Mouse (Mus musculus): ENCODE results near the gene Dkkl1. TPM values are rescaled to one million over a fixed set of nuclear protein-coding genes. Genes with fewer than 3 reads are reported as not detected.

Gene Dkkl1
- polyA plus RNA-seq, 1 experiment from 2014 or later, result 1.1 TPM

DNA sequence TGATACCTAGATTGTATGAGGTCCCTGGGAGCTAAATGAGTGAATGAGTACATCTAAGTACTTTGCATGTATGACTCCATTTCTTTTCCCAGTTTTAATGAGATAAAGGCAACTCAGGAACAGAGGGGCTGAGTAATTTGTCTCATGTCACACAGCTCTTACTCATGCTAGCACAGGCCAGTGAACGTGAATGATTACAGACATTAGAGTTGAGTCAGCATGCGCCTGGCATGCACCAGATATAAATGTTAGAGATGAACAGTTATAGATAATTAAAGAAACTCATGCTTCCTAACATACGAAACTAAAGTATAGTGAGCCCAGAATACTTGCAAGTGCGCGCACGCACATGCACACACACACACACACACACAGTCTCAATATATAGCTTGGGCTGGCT lies 21.8 kb downstream of the Dkkl1 start:
- no peak for ATAC-seq (ENCODE audit: insufficient read depth, low FRiP score, low read depth)
- Histone ChIP-seq H3K36me3 (no peaks in the 10 kb centered on the region), H3K9me3 (no peaks in the 10 kb centered on the region), H3K4me1 (0 out of 2 replicates have a peak, but pooled peaks cover 7% of the 10 kb centered on the region), H3K4me3 (replicated peaks) (no peak overlapping the region), H3K4me2 (no peak overlapping the region), H3K27ac (no peak overlapping the region), H3K9ac (no peak overlapping the region), H3K27me3 (replicated peaks) (peaks cover 38% of the 10 kb centered on the region)
- WGBS, result 88% methylated on average over 6 of the region's 6 CpGs

DNA sequence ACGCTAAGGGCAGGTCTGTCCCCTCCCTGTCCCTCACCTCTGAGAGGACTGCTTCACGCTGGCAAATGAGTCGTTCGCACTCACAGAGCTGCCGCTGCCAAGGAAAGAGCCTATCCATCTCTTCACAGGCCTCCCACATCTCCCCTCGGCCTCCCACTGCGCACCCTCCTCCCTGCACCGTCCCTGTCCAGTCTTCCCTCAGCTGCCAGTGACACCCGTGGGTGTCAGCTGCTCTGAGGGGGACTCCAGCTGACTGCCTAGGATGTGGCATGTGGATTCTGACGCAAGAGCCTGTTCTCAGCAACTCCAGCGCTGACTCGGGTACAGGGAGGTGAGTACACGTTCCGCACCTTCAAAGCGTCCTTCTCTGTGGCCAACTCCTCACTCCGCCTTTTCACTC lies 22.3 kb downstream of the Dkkl1 start:
- Histone ChIP-seq H3K9me3 (no peaks in the 10 kb centered on the region), H3K36me3 (no peaks in the 10 kb centered on the region), H3K27ac (no peak overlapping the region), H3K27me3 (replicated peaks) (peaks cover 44% of the 10 kb centered on the region), H3K4me2 (no peak overlapping the region), H3K4me1 (0 out of 2 replicates have a peak, but pooled peaks cover 7% of the 10 kb centered on the region), H3K9ac (no peak overlapping the region), H3K4me3 (replicated peaks) (no peak overlapping the region)
- WGBS, result 47% methylated on average over 16 of the region's 16 CpGs
- ATAC-seq (ENCODE audit: insufficient read depth, low FRiP score, low read depth), result no peak

DNA sequence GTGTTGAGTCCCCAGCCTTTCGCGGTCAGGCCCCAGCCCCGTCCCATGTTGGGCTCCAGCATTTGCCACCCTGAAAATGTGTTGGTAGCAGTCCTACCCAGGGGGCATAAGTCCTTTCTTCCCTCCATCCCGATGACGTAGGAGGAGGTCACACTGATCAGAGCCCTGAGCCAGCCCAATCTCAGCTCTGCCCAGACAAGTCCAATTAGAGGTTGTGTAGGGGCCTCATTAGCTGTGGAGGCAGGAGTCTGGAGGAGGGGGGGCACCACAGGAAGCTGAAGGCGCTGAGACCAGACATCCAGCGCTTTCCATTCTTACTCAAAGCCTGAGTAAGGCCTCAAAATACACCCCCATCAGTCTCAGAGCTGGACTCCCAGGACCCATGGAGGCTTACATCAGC lies 26.0 kb downstream of the Dkkl1 start:
- Histone ChIP-seq H3K36me3 (no peaks in the 10 kb centered on the region), H3K27me3 (replicated peaks) (peaks cover 75% of the 10 kb centered on the region), H3K4me3 (replicated peaks) (no peak overlapping the region), H3K9ac (no peak overlapping the region), H3K4me2 (no peak overlapping the region), H3K27ac (no peak overlapping the region), H3K9me3 (no peaks in the 10 kb centered on the region), H3K4me1 (peaks cover 7% of the 10 kb centered on the region; the same call in 1 of the 2 replicates)
- WGBS, result 67% methylated on average over 7 of the region's 7 CpGs
- ATAC-seq (ENCODE audit: insufficient read depth, low FRiP score, low read depth), result no peak

DNA sequence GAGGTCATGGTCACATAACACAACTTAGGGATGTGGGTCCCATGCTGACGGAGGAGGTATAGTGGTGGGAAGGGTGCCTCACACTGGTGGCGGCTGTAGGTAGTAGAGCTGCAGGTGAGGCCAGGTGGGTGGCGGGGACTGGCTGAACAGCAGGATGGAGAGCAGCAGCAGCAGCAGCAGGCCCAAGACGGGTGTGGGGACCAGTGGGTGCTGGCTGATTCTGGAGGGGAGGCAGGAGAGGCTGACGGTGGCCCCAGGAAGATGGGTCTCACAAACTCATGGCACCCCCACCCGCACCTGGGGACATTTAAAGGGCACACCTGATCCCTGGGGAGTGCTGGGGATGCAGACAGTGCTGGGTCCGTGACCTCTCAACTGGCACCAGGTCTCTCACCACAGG lies 28.3 kb downstream of the Dkkl1 start:
- Histone ChIP-seq H3K4me3 (replicated peaks) (no peak overlapping the region), H3K4me1 (peaks cover 7% of the 10 kb centered on the region; the same call in 1 of the 2 replicates), H3K27me3 (replicated peaks) (peaks cover 82% of the 10 kb centered on the region), H3K9ac (no peak overlapping the region), H3K4me2 (no peak overlapping the region), H3K9me3 (no peaks in the 10 kb centered on the region), H3K27ac (no peak overlapping the region), H3K36me3 (no peaks in the 10 kb centered on the region)
- ATAC-seq (ENCODE audit: insufficient read depth, low FRiP score, low read depth), result no peak
- WGBS, result 58% methylated on average over 7 of the region's 7 CpGs

DNA sequence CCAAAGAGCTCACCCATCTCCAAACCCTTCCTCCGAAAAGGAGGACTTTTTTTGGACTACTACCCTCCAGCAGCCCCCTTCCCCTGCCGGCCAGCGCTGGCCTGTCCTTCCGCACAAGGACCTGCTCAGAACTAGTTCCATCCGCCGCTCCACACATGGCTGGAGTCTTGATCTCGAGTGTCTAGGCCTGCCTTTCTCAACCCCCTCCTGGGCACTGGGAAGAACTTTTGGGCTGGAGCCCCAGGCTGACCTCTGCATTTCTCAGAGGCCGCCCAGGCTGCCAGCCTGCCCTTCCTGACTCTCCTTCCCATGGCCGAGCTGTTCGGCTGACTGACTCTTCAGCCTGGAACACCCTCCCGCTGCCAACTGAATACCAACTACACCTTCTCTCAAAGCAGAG lies 29.3 kb downstream of the Dkkl1 start:
- peak overlapping the region; percentile 32 for H3K4me3 ChIP-seq (replicated peaks)
- H3K9ac ChIP-seq, result no peak overlapping the region
- H3K4me1 ChIP-seq, result peaks cover 7% of the 10 kb centered on the region; the same call in 1 of the 2 replicates
- no peaks in the 10 kb centered on the region for H3K9me3 ChIP-seq
- no peak for ATAC-seq (ENCODE audit: insufficient read depth, low FRiP score, low read depth)
- H3K27ac ChIP-seq, result no peak overlapping the region
- 11% methylated on average over 11 of the region's 11 CpGs for WGBS
- H3K4me2 ChIP-seq, result peak overlapping the region; percentile 66
- H3K36me3 ChIP-seq, result no peaks in the 10 kb centered on the region
- peaks cover 89% of the 10 kb centered on the region for H3K27me3 ChIP-seq (replicated peaks)

DNA sequence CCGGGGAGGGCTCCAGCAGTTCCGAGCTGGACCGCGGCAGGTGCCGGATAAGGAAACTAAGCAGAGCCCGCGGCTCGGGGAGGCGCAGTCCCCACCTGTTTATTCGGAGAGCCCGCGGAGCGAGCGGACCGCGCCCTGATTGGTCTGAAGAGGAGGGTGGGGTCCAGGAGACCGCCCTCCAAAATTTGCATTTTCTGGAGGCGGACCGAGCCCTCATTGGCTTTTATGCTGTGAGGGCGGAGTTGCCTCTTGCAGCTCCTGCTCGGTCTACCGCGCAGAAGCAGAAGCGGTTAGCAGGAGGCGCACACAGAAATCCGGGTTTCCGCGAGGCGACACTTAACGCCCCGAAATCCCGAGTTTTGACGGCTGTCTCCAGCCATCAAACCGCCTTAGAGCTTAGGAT lies 29.7 kb downstream of the Dkkl1 start:
- Histone ChIP-seq H3K9me3 (no peaks in the 10 kb centered on the region), H3K36me3 (no peaks in the 10 kb centered on the region), H3K9ac (no peak overlapping the region), H3K4me3 (replicated peaks) (peak overlapping the region; percentile 32), H3K4me1 (peaks cover 7% of the 10 kb centered on the region; the same call in 1 of the 2 replicates), H3K27ac (no peak overlapping the region), H3K4me2 (peak overlapping the region; percentile 66), H3K27me3 (replicated peaks) (peaks cover 93% of the 10 kb centered on the region)
- whole genome bisulfite sequencing, result under 1% methylated on average over 34 of the region's 34 CpGs
- peak; percentile 93 for ATAC-seq (ENCODE audit: insufficient read depth, low FRiP score, low read depth)

DNA sequence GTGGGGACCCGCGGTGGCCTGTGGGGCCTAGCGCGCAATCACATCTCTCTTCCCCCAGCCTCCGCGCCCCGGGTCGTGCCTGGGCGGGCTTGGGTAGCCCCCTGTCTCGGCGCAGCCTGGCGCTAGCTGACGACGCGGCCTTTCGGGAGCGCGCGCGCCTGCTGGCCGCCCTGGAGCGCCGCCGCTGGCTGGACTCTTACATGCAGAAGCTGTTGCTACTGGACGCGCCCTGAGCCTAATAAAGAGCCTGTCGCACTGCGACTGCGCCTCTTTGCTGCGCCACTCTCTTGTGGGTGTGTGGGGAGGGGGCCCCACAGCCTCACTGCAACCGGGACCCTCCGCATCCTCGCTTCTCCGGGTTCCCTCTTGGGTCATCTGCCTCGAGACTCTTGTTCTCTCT lies 30.4 kb downstream of the Dkkl1 start:
- Histone ChIP-seq H3K27me3 (replicated peaks) (peaks cover 96% of the 10 kb centered on the region), H3K9me3 (no peaks in the 10 kb centered on the region), H3K4me3 (replicated peaks) (no peak overlapping the region), H3K9ac (no peak overlapping the region), H3K4me2 (peak overlapping the region; percentile 66), H3K4me1 (peaks cover 7% of the 10 kb centered on the region; the same call in 1 of the 2 replicates), H3K36me3 (no peaks in the 10 kb centered on the region), H3K27ac (no peak overlapping the region)
- WGBS, result 6% methylated on average over 35 of the region's 35 CpGs
- no peak for ATAC-seq (ENCODE audit: insufficient read depth, low FRiP score, low read depth)

DNA sequence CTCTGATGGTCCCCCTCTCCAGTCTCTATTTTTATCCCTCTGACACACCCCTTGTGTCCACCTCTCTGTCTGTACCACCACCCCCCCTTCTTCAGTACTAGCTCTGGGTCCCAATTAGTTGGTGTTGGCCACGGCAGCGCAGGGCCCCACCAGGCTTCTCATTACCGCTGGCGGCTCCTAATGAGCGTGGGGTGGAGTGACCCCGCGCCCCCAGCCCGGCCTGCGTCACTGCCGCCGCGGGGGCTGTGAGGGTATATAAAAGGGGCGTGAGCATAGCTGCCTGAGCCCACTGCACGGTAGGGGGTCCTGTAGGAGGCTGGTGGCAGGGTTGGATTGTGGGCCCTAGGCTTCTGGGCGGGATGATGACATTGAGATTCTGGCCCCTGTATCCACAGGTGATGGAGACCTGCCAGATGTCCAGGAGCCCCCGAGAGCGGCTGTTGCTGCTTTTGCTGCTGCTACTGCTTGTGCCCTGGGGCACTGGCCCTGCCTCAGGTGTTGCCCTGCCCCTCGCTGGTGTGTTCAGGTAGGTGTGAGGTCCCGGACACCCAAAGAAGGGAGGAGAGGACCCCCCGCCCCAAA lies 31.0 kb downstream of the Dkkl1 start, which contains the start of gene Pth2:
Pth2 (plus strand) TSS at position 100 of the 582 bp plus-strand sequence.
- no peaks in the 10 kb centered on the region for H3K36me3 ChIP-seq
- H3K4me3 ChIP-seq (replicated peaks), result no peak within 1 kb of the TSS
- H3K27me3 ChIP-seq (replicated peaks), result peaks cover 98% of the 10 kb centered on the region
- H3K9me3 ChIP-seq, result no peaks in the 10 kb centered on the region
- ATAC-seq (ENCODE audit: insufficient read depth, low FRiP score, low read depth), result no peak
- no peak within 1 kb of the TSS for H3K27ac ChIP-seq
- peak within 1 kb of the TSS; percentile 66 for H3K4me2 ChIP-seq
- WGBS, result 18% methylated on average over 20 of the region's 20 CpGs
- no peak within 1 kb of the TSS for H3K9ac ChIP-seq
- peaks cover 12% of the 10 kb centered on the region for H3K4me1 ChIP-seq

DNA sequence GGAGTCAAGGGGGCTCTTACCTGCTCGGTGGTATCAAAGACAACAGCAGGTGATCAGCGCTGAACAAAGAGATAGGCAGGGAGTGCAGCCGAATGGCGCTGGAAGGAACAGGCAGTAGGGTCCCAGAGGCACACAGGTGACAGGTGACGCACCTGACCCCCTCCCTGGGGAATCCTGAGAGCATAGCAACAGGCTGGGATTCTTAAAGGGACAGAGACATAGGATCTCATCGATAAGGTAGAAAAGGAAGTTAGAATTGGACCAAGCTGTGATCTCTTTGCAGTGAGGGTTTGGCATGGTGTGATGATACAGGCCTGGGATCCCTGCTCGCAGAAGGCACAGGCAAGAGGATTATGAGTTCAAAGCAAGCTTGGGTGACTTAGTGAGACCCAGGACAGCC lies 32.5 kb downstream of the Dkkl1 start, which contains the start of gene Gfy:
Gfy (minus strand) TSS at position 101 of the 400 bp plus-strand sequence.
- 23% methylated on average over 7 of the region's 7 CpGs for WGBS
- Histone ChIP-seq H3K9ac (no peak within 1 kb of the TSS), H3K4me2 (no peak within 1 kb of the TSS), H3K27ac (no peak within 1 kb of the TSS), H3K9me3 (no peaks in the 10 kb centered on the region), H3K27me3 (replicated peaks) (peaks cover 99% of the 10 kb centered on the region), H3K4me3 (replicated peaks) (no peak within 1 kb of the TSS), H3K4me1 (peaks cover 13% of the 10 kb centered on the region), H3K36me3 (no peaks in the 10 kb centered on the region)
- no peak for ATAC-seq (ENCODE audit: insufficient read depth, low FRiP score, low read depth)

DNA sequence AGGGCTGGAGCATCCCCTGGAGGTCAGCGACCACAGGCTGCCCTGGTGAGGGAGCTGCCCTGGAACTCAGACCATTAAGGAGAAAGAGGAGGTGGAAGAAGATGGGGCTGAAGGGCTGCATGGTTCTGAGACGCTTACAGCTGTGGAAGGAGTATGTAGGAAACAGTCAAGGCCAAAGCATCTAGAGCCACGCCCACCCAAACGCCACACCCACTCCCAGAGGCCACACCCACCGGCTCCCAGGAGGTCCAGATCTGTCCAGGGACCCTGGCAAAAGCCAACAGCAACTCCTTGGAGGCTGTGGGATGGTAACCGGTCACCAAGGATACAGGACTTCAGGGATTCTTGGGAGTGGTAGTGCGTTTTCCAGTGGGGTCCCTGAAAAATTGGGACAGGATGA lies 33.4 kb downstream of the Dkkl1 start:
- no peak overlapping the region for H3K4me2 ChIP-seq
- no peaks in the 10 kb centered on the region for H3K36me3 ChIP-seq
- no peak overlapping the region for H3K9ac ChIP-seq
- no peak overlapping the region for H3K27ac ChIP-seq
- no peaks in the 10 kb centered on the region for H3K9me3 ChIP-seq
- ATAC-seq (ENCODE audit: insufficient read depth, low FRiP score, low read depth), result no peak
- H3K4me3 ChIP-seq (replicated peaks), result no peak overlapping the region
- peaks cover 96% of the 10 kb centered on the region for H3K27me3 ChIP-seq (replicated peaks)
- H3K4me1 ChIP-seq, result peaks cover 13% of the 10 kb centered on the region
- 24% methylated on average over 7 of the region's 7 CpGs for WGBS

DNA sequence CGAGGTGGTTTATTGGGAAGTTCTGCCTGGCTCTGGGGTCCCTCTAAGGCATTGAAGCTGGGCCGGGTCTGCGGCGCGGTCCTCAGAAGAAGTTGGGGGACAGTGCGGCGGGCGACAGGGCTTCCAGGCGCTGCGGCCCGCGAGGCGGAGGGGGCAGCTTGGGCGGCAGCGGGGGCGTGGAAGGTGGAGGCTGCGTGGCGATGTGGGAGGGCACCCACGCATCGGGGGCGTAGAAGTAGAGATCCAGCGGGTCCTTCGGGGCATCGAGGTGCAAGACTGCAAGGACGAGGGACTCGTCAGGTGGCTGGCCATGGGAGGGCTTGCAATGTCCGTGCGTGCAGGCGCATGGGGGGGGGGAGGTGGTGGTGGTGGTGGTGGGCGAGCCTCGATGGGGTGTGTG lies 35.6 kb downstream of the Dkkl1 start:
- no peak for ATAC-seq (ENCODE audit: insufficient read depth, low FRiP score, low read depth)
- no peaks in the 10 kb centered on the region for H3K9me3 ChIP-seq
- peaks cover 86% of the 10 kb centered on the region for H3K27me3 ChIP-seq (replicated peaks)
- H3K36me3 ChIP-seq, result no peaks in the 10 kb centered on the region
- WGBS, result 3% methylated on average over 30 of the region's 31 CpGs
- peak overlapping the region; percentile 13; the same call in 1 of the 2 replicates for H3K4me3 ChIP-seq (replicated peaks)
- H3K27ac ChIP-seq, result no peak overlapping the region
- peak overlapping the region; percentile 32 for H3K4me2 ChIP-seq
- H3K9ac ChIP-seq, result no peak overlapping the region
- peaks cover 6% of the 10 kb centered on the region for H3K4me1 ChIP-seq

DNA sequence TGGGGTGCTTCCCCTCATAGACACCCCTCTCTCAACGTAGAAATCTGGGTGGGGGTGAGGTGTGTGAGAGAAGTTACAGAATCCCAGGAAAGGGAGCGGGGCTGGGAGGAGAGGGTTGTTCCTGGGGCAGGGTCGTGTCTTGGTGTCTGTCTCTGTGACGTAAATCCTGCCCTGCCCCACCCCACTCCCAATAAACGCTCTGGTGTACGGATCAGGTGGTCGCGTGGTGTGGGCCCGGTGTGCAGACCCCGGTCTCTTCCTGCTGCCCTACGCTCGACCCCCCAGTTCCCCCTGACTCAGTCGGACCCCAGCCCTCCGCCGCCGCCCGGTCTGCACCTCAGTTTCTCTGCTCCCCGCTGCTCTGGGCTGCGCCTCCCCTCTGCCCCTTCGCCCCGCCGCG lies 36.0 kb downstream of the Dkkl1 start:
- under 1% methylated on average over 23 of the region's 23 CpGs for WGBS
- Histone ChIP-seq H3K36me3 (no peaks in the 10 kb centered on the region), H3K9ac (no peak overlapping the region), H3K9me3 (no peaks in the 10 kb centered on the region), H3K4me2 (peak overlapping the region; percentile 32), H3K4me1 (peaks cover 6% of the 10 kb centered on the region), H3K27ac (no peak overlapping the region), H3K27me3 (replicated peaks) (peaks cover 82% of the 10 kb centered on the region), H3K4me3 (replicated peaks) (peak overlapping the region; percentile 13; the same call in 1 of the 2 replicates)
- no peak for ATAC-seq (ENCODE audit: insufficient read depth, low FRiP score, low read depth)
